Mouse (Mus musculus): ENCODE measurements around the gene 4931428L18Rik.

GRCm38 (mm10) chr1:31072523-31073370, 149.7 kb downstream of the 4931428L18Rik start:
- TF ChIP-seq POLR2A (IDR thresholded peaks at IDR 0.05; ENCODE audit: insufficient read depth, low read length) (no peak), CTCF (IDR thresholded peaks at IDR 0.05; ENCODE audit: low read depth, low read length) (no peak)

All from ES-Bruce4 (cell line).